Mouse (Mus musculus): ENCODE measurements around the gene Hoxb9.

GRCm38 (mm10) chr11:96255996-96256445, 15.2 kb upstream of the Hoxb9 start:
- TF ChIP-seq CTCF (IDR thresholded peaks at IDR 0.05; ENCODE audit: borderline replicate concordance, extremely low read depth, insufficient read depth, insufficient read length) (no peak), POLR2A (IDR thresholded peaks at IDR 0.05; ENCODE audit: borderline replicate concordance, extremely low read depth, insufficient read depth, insufficient read length, poor library complexity, severe bottlenecking) (no peak)
